Mouse (Mus musculus) C2C12 (cell line): ENCODE measurements around the gene Slc25a51. TPM values are rescaled to one million over a fixed set of nuclear protein-coding genes. Genes with fewer than 3 reads are reported as not detected.

Experiments
- H3K27me3 ChIP-seq: one replicate; pipeline ENCODE4 v1.6.1; 2011; ENCODE audit not compliant: control insufficient read depth, insufficient read depth, insufficient read length
- H3K36me3 ChIP-seq: one replicate; pipeline ENCODE4 v1.6.1; 2011; ENCODE audit not compliant: control insufficient read depth, insufficient read depth
- H3K4me3 ChIP-seq: one replicate; pipeline ENCODE4 v1.5.1; 2011; ENCODE audit warnings: mild to moderate bottlenecking, control low read depth; ENCODE audit not compliant: poor library complexity, insufficient read depth, severe bottlenecking
- H3K79me2 ChIP-seq: one replicate; pipeline ENCODE4 v1.6.1; 2011; ENCODE audit not compliant: control insufficient read depth, insufficient read depth
- H3K79me3 ChIP-seq: one replicate; pipeline ENCODE4 v1.6.1; 2011; ENCODE audit warnings: low read depth, control low read depth
- H3ac ChIP-seq: one replicate; pipeline ENCODE3; 2011; ENCODE audit warnings: low read depth; ENCODE audit not compliant: control insufficient read depth, insufficient read length
- CEBPB ChIP-seq: IDR thresholded peaks from one replicate; pipeline ENCODE4 v1.6.1; 2011; ENCODE audit warnings: low read depth, mild to moderate bottlenecking, control low read depth, moderate library complexity
- CTCF ChIP-seq: IDR thresholded peaks from one replicate; pipeline ENCODE4 v1.5.1; 2011; ENCODE audit not compliant: control insufficient read depth, insufficient read depth, insufficient read length
- FOSL1 ChIP-seq: IDR thresholded peaks from one replicate; pipeline ENCODE4 v1.8.0; 2011; ENCODE audit warnings: mild to moderate bottlenecking, low read length; ENCODE audit not compliant: poor library complexity, insufficient read depth, severe bottlenecking
- MAX ChIP-seq: IDR thresholded peaks from one replicate; pipeline ENCODE4 v1.6.1; 2011; ENCODE audit warnings: mild to moderate bottlenecking, control low read depth
- MYOD1 ChIP-seq: IDR thresholded peaks from one replicate; pipeline ENCODE4 v1.6.1; 2011; ENCODE audit warnings: low read depth; ENCODE audit not compliant: control insufficient read depth, insufficient read length
- MYOG ChIP-seq: IDR thresholded peaks from one replicate; pipeline ENCODE4 v1.6.1; 2011; ENCODE audit not compliant: control insufficient read depth, insufficient read length; ENCODE audit errors: extremely low read depth
- USF1 ChIP-seq: IDR thresholded peaks from one replicate; pipeline ENCODE4 v1.6.1; 2011; ENCODE audit warnings: low read depth, mild to moderate bottlenecking, control low read depth, moderate library complexity
- polyA plus RNA-seq: library from polyadenylated mRNA; unstranded; fragments of >200 nt; fragmentation: generic; extraction: Trizol; gene quantifications from one replicate; pipeline ENCODE4 v1.2.1, GENCODE M21; 2012; ENCODE audit warnings: missing spikeins

Gene Slc25a51
- polyA plus RNA-seq, 1 experiment: 42.4 TPM

DNA sequence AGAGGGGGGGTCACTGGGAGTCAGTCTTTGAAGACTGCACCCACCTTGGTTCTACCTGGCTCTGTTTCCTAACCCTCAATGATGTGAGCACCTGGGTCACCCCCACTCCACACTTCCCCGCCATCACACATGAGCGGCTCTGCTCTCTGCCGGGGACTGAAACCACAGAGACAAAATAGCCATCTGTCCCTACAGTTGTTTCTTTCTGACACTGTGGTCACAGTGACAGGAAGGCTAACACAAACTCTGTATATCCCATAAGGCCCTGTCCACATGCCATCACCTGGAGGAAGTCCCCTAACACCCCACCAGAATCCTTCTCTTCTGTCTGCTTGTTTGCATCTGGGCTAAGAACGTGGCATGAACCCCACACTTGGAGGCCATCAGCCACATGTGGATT, 26.1 kb upstream of the Slc25a51 start:
- H3K27me3 ChIP-seq: no peaks in the 10 kb centered on the region
- TF ChIP-seq CTCF (no peak), MYOG (no peak), MYOD1 (no peak), MAX (no peak), USF1 (no peak), CEBPB (no peak), FOSL1 (no peak)
- H3K4me3 ChIP-seq: no peak overlapping the region
- no peaks in the 10 kb centered on the region for H3K79me3 ChIP-seq
- H3K36me3 ChIP-seq: peaks cover 7% of the 10 kb centered on the region
- H3ac ChIP-seq: no peak overlapping the region
- no peaks in the 10 kb centered on the region for H3K79me2 ChIP-seq

DNA sequence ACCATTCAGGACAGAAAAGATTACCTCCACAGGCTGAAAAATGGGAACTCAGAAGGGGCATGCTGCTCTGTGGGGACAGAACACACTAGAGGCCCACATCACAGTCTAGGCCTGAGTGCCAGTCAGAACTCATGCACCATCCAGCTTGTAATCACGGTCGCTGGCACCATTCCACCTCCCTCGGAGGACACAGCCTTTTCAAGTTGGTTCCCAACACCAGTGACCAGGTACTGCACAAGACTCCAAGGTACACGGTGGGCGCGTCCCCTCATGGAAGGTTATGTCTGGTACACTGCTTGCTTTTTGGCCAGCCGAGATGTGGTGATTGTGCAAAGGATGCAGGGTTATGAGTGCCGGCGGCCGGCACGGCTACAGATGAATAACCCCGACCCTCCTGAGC, 25.5 kb upstream of the Slc25a51 start:
- Histone ChIP-seq H3K4me3 (no peak overlapping the region), H3K79me3 (no peaks in the 10 kb centered on the region), H3K79me2 (no peaks in the 10 kb centered on the region), H3K36me3 (peaks cover 7% of the 10 kb centered on the region), H3K27me3 (no peaks in the 10 kb centered on the region), H3ac (no peak overlapping the region)
- no peak for TF ChIP-seq CTCF
- TF ChIP-seq MYOG: no peak
- no peak for TF ChIP-seq MYOD1
- no peak for TF ChIP-seq CEBPB
- TF ChIP-seq USF1: no peak
- no peak for TF ChIP-seq FOSL1
- no peak for TF ChIP-seq MAX

- Histone ChIP-seq H3K79me3 (no peaks in the 10 kb centered on the region), H3K36me3 (peaks cover 7% of the 10 kb centered on the region), H3K27me3 (no peaks in the 10 kb centered on the region), H3K79me2 (no peaks in the 10 kb centered on the region), H3K4me3 (no peak overlapping the region), H3ac (no peak overlapping the region)
- no peak for TF ChIP-seq MAX
- TF ChIP-seq MYOD1: no peak
- no peak for TF ChIP-seq CEBPB
- TF ChIP-seq USF1: no peak
- no peak for TF ChIP-seq FOSL1
- no peak for TF ChIP-seq MYOG
- TF ChIP-seq CTCF: no peak
These were observed 23.2 kb upstream of the Slc25a51 start for GRCm38 (mm10) chr4:45431806-45432205.

- Histone ChIP-seq H3K4me3 (no peak overlapping the region), H3K79me2 (no peaks in the 10 kb centered on the region), H3K36me3 (peaks cover 7% of the 10 kb centered on the region), H3K79me3 (no peaks in the 10 kb centered on the region), H3K27me3 (no peaks in the 10 kb centered on the region), H3ac (no peak overlapping the region)
- TF ChIP-seq MYOD1: no peak
- TF ChIP-seq MAX: no peak
These were observed 22.8 kb upstream of the Slc25a51 start for GRCm38 (mm10) chr4:45431316-45431715.

DNA sequence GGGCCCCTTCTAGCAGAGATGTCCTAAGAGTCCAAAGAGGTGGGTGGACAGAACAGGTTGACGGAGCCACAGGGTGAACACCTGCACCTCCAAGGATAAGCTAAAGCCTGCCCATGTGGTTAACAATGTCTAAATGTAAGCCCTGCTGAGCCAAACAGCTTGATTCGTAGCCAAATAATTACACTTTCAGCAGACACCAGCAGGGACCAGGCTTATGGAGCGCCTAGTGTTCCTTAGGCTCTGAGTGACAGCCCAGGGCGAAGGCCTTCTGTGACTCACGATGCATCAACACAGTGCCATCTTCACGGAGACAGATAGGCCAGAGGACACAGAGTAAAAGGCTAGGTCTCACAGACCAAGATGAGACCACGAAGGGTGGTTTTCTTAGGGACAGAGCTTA, 20.9 kb upstream of the Slc25a51 start:
- Histone ChIP-seq H3K36me3 (peaks cover 7% of the 10 kb centered on the region), H3K79me3 (no peaks in the 10 kb centered on the region), H3K4me3 (no peak overlapping the region), H3ac (no peak overlapping the region), H3K27me3 (no peaks in the 10 kb centered on the region), H3K79me2 (no peaks in the 10 kb centered on the region)
- TF ChIP-seq CTCF (no peak), MYOG (no peak), CEBPB (no peak), USF1 (no peak), FOSL1 (no peak), MAX (no peak)

GRCm38 (mm10) chr4:45426724-45427457, 18.3 kb upstream of the Slc25a51 start:
- Histone ChIP-seq H3K79me2 (no peaks in the 10 kb centered on the region), H3ac (no peak overlapping the region), H3K27me3 (no peaks in the 10 kb centered on the region), H3K4me3 (no peak overlapping the region), H3K36me3 (peaks cover 7% of the 10 kb centered on the region), H3K79me3 (no peaks in the 10 kb centered on the region)
- no peak for TF ChIP-seq FOSL1
- no peak for TF ChIP-seq USF1
- no peak for TF ChIP-seq MYOD1
- peak; percentile 5 for TF ChIP-seq CTCF
- no peak for TF ChIP-seq MAX
- TF ChIP-seq MYOG: no peak
